Mouse (Mus musculus) natural killer cell, adult 2 months (primary cell): Measurements from ENCODE around the gene Gm20388.
"Not testable (repeated sequence)": the region's sequence is repeated elsewhere in the genome, so short reads cannot be mapped to it uniquely, and the experiment has no call there.

Source experiments
- DNase-seq, 2 experiments: peaks; one replicate each; pipeline ENCODE4 v3.0.0; 2022; ENCODE audit warnings: low spot score in 2 of 2

Gene Gm20388

DNA sequence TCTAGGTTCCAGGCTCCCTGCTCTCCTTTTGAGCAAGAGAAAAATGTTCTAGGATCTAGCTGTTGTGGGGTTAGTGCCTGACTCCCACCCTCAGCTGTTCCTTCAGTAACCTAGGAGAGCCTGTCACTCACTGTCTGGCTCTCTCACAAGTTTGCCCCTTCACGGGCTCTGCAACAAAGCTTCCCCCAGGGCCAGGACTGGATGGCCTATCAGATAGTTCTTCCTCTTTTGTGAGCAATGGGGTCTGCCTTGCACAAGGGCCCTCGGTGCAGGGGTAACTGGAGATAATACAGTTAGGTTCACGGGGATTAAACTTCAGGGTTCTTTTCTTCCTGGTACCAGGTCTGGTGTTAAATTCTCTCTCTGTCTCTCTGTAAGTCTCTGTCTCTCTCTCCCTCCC, 856.0 kb downstream of the Gm20388 start:
- no peak for DNase-seq

DNA sequence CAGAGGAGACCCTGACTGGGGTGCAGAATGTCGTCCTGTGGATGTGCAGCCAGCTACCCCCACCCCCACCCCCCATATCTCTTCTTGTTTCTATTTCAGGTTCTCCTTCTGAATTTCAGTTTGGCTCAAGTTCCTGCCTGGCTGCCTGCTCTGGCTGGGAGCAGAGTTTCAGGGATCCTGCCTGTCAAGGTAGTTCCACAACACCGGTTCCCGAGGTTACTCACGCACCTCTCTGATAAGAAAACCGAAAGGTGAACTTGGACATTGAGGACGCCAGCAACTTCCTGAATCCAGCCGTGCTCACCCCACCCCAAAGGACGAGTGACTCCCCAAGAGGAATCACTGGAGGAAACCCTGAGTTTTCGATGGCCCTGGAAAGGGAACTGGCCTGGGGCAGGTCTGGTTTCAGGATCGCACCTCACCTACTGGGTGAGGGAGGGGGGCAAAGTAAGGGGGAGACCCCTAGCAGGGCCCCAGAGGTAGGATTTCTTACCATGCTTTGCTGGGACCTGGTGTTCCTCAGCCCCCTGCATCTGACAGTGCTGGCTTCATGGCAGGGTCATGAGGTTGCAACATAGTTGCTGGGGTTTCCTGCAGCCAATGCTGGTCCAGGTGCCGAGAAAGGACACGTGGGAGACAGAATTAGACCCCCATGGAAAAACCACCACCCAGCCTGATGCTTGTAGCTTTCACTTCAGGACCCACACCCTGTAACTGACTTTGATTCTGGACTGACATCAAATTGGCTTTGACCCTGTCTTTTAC, 858.0 kb downstream of the Gm20388 start:
- no peak for DNase-seq

DNA sequence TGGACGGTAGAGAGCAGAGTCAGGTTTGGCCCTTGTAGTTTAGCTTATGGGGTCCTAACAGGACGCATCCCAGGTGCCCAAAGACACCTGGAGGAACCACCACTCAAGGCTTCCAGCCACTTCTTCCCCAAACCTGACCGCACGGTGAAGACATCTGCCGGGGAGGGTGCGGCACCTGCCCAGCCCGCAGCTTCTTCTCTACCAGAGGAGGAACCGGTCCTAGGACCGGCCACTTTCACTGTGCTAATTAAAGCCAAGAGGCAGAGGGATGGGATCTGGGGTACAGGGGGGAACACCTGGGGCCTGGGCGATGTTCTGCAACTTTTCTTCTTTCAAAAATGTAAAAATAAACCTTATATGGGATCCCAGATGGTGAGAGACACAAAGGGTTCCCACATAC, 866.5 kb downstream of the Gm20388 start:
- DNase-seq = no peak

DNA sequence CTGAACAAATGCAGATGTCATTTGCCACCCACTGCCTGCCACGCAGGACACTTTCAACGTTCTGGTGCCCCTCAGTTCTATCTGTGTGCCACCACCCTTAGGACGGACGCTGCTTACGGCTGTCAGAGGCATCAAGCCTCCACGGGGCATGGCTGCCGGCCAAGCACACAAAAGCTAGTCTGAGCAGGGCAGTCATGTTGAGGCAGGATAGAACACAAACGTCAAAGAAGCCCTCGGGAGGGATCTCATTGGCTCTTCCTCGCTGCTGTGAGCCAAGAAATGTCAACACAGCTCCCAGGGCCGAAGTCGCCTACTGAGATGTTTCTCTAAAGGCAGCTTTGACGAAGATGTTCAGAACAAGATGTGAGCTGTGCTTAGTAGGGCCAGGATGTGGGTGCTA, 867.1 kb downstream of the Gm20388 start:
- no peak for DNase-seq

DNA sequence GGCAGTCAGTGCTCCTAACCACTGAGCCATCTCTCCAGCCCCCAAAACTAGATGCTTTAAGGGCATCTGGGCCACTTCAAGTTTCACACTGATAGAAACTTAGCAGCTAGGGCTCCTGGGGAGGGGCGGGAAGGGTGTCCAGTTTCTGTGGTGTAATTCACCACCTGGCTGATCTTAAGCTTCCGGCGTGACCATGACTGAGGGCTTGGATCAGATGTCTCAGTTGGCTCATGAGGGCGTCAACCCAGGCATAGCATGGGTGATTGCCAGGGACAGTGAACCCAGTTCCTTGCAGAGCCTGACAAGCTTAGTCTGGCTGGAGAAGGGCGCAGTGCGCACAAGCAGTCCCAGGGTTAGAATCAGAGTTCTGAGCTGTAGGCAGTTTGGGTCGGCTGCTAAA, 868.5 kb downstream of the Gm20388 start:
- DNase-seq = no peak

DNA sequence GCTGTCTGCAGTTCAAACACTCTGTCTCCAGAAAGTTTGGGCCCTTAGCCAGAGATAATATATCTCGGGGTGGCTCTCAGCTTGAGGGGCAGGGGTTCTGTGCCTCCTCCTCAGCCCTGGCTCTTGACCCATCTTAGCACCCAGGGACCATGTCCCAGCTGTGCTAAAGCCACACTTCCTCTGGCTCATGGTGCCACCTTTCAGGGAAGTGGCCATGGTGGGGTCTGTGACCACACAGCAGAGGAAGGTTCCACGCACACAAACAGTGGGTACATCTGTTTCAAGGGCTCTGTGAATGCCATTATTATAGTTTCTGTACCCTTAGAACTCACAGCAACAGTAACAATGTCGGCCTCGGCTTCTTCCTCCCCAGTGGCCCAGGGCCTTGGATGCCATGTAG, 873.1 kb downstream of the Gm20388 start:
- DNase-seq = peak; percentile 46 to 65

DNA sequence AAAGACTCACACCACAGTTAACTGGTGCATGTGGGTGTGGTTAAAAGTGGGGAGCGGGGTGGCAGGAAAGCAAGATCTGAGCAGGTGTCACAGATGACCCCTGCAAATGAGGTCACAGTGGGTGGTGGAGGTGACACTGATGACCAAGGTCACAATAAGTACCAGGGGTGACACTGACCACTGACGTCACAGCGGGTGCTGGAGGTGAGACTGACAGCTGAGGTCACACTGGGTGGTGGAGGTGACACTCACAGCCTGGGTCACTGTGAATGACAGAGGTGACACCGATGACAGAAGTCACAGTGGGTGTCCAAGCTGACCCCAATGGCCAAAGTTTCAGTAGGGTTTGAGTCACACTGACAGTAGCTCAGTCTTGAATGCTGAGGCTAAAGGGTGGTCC, 876.1 kb downstream of the Gm20388 start:
- peak; percentile 91 to 99 for DNase-seq

DNA sequence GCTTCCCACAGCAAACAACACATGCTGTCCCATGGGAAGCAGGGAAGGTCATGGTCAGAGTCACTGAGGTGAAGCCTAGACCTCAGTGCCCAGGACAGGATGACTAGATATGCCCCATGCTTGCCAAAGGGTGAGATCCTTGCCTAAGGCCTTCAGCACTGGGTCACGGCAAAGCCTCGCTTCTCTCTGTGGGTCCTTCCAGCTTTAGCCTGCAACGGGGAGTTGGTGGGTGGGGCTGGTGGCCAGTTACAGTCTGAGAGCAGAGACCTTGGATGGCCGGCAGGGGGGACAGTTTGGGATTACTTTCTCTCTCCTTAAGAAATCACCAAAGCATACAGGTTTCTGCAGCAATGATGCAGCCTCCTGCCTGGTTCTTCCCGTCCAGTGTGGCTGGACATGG, 877.0 kb downstream of the Gm20388 start:
- no peak for DNase-seq

DNA sequence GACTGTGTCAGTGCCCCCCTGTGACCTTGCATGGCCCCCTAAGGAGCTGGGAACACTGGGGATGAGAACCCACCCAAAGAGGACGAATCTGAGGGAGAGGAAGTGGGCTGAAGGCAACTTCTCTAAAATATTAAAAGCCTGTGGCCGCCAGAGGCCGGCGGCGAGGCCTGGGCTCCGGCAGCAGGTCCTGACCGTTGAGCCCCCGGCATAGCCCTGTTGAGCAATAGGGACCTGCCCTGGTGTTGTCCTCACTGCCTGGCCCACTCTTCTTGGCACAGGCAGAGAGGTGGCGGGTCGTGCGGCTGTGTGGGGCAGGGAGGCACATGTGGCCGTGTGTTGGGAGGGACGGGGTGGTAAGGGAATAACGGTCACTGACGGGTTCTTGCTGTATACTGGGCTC, 882.1 kb downstream of the Gm20388 start:
- peak in 1 of 2 experiments; percentile 20 for DNase-seq

DNA sequence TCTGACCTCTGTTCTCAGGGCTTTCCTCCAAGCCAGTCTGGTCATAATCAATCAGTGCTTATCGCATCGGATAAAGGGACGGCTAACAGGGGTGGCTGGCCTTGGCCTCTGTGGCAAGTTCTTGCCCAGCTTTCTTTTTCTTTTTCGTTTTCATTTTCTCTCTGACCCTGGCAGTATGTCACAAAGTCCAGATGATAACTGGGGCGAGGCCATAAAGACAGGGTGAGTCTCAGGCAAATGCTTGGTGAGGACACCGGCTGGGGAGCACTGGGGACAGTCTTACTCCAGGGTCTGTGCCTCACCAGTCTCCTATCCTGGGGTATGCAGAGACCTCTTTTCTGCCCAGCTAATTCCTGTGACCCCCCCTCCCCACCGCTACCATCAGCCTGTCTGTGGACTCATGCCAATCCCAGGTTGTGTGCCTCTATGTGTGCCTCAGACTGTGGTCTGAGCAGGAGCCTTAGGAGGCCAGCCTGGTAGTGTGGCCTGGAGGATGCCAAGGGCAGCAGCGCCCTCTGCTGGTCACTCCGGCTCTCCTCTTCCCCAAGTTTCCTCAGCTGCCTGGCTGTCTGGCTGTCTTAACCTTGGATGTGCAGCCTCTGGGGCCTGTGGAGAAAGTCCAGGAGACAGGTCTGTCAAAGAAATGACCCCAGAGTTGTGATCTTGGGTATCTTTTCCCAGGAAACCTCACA, 885.4 kb downstream of the Gm20388 start:
- DNase-seq = peak; percentile 84 to 86

DNA sequence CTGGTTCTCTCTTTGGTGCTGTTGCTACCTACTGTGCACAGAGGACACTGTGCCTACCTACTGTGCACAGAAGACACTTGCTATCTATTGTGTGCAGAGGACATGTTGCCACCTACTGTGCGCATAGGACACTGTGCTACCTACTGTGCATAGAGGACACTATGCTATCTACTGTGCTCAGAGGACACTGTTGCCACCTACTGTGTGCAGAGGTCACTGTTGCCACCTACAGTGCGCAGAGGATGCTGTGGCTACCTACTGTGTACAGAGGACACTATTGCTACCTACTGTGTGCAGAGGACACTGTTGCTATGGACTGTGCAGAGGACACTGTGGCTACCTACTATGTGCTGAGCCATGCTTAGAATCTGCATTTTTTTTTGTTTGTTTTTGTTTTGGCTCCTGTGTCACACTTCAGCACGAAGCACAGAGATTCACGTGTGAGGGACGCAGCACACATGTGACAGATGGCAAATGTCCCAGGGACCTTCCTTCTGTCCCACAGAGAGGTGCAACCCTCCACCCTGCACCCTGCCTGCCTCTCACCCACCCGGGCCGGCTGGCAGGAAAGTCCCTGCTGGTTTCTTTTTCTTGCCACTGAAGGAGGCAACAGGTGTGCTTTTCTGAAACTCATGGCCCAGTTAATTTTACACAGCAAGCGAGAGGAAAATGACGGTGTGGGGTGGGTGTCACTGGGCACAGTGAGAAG, 886.5 kb downstream of the Gm20388 start:
- DNase-seq = peak; percentile 70 to 84

DNA sequence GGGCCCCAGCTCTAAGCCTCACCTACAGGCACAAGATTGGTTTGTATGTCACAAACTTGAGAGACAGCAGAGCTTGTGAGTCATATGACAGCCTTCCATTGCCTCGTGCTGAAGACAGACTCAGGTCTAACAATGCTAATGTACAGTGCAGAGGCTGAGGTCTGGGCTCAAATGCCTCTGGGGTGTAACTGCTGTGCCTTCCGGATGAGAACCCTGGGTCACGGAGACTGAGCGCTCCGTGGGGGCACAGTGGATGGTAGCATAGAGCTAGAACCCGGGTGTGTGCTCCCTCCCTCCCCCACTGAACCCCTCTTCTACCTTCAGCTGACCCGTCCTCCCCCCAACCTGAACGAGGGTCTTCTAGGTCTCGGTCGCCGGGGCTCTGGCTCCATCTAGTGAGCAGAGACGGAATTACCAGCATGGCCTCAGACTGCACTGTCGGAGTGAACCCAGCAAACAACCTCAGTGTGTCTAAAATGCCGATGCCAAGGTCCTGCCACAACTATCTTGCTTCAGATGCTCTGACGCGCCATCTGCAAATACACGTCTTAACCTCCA, 889.7 kb downstream of the Gm20388 start:
- DNase-seq = peak; percentile 60 to 65

DNA sequence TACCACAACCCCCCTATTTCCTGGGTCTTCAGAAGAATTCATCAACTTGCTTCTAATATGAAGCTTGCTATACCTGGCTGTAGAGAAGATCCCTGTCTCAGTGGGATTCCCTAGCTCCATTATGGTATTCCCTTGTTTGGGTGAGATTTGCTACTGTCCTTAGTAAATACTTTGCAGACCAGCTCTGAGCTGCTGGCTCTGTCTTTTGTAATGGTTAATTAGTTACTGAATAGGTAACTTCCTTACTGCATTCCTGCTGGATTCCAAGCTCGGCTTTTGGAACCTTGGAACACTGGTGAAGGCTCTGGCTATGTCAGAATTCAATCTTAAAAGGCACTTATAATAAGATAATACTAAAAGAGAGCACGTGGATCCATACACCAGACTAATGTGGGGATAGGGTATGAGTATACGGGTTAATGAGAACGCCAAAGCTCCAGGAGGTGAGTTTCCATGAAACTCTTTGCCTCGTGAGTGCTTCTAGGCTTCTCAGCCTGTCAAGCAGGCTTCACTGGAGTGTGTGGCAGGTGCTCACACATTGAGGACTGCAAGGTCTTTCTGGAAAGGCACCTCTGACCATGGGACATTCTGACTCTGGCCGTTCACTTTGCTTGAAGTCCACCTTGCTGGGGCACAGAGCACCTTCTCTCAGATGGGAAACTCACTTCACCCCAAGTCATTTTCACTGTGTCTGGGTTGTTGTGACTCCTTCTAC, 893.2 kb downstream of the Gm20388 start:
- not testable (repeated sequence) for DNase-seq

DNA sequence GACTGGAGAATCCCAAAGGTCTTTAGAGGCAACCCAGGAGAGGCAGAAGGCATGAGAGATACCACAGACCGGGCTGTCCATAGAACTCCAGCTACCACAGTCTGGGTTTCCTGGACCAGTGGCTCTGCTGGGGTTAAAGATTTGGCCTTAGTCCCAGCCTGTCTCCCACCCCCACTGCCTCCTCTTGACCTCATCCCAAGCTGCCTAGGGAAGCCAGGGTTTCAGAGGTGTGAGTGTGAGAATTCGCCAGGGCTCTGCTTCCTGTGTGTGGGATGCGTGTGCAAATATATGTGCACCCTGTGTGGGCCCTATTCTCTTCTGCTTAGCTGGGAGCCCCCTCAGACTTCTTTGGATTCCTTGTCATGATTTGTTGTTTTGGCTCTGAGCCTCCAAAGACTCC, 894.1 kb downstream of the Gm20388 start:
- DNase-seq = no peak

DNA sequence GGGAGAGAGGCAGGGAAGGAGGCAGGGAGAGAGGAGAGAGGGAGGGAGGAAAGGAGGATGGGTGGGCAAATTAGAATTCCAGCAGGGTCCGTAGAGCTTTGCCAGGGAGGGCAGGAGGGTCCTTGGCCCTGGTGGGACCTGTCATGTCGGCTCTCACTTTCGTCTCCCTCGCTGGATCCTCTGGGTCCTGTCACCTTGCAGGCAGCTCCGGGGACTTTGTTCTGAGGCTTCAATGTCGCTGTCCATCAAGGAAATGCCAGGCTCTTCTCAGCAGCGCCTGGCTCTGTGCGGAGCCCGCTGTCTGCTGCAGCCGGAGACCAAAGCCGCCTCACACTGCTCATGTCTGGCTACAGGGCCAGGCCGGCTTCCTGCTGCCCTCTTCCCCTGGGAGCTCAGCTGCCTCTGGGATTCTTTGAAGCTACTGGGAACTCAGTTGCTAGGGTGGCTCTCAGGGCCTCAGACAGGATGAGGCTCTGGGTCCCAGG, 896.2 kb downstream of the Gm20388 start:
- no peak for DNase-seq

DNA sequence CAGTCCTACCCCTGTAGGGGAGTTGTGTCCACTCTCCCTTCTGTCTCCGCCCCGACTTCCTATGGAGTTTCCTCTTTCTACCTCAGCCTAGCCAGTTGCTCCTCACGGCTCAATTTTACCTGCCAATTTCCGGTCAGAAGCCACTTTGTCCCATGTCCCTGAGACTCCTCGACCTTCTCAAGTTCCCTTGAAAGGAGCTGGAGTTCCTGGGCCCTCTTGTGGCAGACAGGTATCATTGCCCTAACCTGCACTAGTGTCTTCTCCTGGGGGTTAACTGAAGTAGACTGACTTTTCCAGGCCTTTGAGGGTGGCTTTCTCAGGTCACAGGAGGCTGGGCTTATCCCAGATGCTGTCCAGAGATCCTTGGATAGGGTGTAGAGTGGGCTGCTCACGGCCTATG, 897.1 kb downstream of the Gm20388 start:
- DNase-seq = peak in 1 of 2 experiments; percentile 39

DNA sequence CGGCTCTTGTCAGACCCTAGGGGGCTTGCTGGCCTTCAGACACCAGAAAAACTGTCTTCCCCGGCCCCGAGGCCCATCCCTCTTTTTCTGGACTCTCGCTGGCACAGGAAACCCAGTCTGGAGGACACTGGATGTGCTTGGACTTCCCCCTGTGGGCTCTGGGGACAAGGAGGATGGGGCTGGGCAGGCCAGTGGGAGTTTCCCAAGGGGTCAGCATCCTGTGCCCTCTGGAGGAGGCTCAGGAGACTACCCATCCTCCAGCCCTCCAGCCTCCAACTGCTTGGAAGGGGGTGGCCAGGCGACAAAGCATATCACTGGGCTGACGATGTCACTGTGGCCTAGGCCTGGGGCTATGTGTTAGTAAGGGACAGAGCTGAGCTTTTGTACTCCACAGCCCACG, 898.4 kb downstream of the Gm20388 start:
- DNase-seq = no peak

DNA sequence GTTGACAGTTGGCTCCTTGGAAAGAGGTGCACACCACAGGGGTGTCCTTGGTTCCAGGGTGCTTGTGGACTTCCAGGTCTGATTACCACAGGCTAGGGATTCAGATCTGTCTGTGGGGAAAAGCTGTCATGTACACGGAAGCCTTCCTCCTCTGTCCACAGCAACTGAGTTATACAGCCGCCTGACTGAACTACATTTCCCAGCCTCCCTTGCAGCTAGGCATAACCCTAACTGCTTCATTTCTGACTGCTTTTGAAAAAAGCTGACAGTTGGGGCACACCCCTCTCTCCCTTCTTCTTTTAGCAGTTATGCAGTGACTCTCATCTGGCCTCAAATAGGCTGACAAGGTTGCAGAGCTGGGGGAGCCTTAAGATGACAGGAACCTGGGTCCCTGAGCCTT, 901.3 kb downstream of the Gm20388 start:
- DNase-seq = no peak

DNA sequence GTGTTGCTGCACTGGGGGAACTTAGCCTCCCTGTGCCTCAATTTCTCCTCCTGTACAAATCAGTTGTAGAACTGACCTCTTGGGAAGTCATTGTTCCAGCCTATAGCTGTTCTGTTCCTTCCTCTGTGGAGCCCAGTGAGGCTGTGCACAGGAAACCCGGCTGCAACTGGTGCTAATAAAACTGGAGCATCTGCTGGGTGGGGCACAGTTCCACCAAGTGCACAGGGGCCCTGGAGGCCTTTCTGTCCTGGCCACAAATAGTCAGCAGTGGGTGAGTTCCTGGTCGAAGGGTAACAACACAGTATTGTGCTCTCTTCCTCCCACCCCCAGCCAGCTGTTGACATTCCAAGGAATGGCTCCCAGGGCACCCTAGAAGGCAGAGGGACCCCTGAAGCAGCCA, 902.4 kb downstream of the Gm20388 start:
- no peak for DNase-seq

DNA sequence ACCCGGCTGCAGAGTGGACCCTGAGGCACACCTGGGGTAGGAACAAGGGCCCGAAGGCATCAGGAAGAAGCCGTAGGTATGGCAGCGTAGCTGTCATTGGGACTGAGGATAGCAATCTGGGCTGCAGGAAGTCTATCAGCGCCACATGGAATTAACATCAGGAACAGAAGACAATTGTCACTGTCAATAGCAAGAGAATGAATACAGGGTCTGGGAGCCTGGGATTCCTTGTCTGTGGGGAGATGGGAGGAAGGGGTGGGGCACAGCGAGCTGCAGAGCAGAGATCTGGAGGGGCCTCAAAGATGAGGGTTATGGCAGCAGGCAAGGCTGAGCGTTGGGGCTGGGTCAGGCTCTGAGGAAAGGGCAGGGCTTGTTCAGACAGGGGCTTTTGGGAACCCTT, 903.2 kb downstream of the Gm20388 start:
- DNase-seq = no peak

DNA sequence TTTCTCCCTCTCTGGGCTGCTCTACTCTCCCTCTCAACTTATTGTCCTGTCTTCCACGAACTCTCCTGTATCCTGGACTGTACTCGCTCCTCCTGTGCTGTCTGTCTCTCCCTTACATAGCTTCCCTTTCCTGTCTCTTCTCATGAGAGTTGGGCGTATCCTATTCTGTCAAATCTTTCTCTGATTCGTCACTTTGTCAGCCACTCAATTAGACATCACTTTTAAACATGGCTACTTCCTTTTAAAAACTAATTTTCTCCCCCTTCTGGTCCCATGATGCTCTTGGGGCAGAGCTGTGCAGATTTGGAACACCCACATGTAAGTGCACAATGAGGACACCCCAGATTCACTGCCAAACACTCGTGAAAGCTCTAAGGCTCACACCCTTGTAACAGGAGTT, 905.7 kb downstream of the Gm20388 start:
- DNase-seq = no peak

DNA sequence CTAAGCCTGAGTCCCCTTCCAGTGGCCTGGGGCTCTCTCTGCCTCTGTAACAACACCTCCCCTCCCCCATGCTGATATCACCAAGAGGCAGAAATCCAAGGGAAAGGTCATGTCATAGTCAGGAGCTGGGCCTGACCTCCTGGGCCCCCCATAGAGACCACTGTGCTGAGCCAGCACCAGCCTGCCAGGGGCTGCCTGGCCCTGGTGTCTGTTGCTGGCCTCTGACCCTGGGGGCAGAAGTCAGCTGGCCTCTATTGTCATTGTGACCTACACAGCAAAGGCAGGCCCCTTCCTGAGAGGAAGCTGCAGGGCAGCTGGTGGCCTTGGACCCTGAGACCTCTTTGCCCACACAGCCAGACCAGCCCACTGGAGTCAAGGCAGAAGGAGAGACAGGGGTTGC, 909.3 kb downstream of the Gm20388 start:
- no peak for DNase-seq
